Mouse (Mus musculus) thymus, postnatal 14 days (tissue): Measurements from ENCODE around the gene Nfix.

ENCODE experiments used
- DNase-seq: peaks from one replicate; pipeline ENCODE4 v3.0.0; 2021

Nfix gene

DNA sequence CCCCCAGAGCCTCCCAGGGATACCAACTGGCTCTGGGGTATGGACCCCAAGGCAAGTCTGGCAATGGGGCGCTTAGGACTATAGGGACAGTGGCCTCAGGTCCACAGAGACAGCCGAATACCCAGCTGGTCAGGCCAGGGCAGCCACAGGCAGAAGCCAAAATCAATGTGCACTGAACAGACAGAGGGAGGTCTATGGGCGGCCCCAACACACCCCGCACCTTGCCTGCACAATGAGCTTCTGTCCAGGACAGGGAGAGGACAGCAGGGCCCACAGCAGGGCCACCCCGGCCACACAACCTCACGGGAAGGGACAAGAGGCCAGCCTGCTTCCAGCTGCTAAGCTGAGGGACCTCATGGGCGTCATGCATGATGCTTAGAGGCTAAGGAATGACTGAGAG is 5.7 kb downstream of the Nfix start:
- DNase-seq, result no peak

DNA sequence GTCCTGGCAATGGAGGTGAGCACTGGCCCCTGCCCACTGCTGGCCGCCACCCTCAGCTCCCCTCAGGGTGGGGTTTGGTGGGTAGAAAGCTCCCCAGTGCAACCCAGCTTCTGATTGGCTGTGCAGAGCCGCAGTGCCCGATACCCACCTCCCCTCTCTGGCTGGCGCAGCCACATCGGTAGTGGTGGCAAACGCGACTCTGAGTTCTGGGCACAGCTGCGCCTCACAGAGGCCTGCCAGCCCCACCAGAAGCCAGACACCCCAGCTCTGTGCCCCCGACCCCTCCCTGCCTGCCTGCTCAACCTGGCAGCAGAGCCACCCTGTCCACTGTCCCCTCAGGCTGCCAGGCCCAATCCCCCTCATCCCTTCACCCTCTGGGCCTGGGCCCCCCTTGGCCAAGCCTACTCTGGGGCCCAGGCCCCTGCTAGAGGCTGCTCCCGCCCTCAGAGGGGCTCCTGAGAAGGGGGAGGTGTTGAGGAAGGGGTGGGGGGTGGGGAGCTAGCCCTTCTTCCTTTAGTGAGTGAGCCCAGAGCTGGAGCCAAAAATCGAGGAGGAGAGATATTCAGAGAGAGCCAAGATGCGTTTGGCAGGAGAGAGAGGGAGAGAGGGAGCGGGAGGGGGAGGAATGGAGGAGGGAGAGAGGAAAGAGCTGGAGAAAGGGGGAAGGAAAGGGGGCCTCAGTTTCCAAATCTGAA is 6.2 kb downstream of the Nfix start:
- DNase-seq, result no peak

DNA sequence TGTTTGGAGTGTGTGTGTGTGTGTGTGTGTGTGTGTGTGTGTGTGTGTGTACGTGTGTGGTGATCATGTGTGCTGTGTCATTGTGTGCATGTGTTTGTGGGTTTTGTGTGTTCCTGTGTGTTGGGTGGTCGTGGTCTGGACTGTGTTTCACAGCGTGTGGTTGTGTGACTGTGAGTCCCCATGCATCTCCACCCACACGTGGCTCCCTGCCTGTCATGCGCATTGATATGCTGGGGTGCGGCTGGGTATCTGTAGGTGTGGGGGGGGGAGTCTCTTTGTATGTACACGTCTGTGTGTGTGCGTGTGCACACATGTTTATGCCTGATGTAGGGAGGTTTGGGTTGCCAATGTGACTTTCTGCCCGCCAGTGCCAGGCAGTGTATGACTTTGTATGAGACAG is 7.0 kb downstream of the Nfix start:
- DNase-seq, result no peak

DNA sequence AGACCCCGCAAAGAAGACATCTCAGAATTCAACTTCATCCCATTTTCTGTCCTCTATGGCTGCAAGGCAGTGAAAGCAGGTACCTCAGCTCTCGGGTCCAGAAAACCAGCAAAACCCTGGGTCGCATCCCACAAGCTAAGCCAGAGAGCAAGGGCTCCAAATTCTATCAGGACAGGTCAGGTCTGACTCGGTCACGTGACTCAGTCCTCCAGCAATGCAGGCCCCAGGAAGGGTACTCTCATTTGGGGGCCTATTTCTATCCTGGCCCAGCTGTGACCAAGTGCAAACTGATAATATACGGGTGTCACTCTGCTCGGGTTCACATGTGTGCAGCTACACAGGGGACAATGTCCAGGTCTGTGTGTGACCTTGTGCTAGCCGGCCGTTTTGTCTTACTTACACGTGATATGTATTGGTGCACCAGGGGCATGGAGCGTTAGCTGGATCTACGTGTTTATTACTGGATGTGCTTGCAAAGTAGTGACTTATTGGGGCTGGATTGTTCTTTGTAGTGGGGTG is 7.7 kb downstream of the Nfix start:
- DNase-seq, result no peak

DNA sequence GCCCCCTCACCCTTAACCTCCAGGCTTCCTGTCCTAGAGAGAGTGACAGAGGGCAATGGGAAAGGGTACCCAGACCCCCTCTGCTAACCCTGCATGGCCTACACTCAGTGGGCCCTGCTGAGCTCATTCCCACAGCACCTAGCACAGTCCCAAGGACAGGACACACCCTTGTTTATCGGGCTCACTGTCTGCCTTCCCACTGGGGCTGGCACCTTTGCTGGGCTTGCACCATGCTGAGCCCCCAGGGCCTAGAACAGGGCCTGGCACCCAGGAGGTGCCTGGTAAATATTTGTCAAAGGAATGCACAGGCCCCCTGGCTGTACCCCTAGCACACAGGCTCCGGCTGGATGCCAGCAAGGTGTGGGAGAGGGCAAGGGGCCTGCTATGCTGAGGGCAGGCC is 9.6 kb downstream of the Nfix start:
- DNase-seq, result no peak

DNA sequence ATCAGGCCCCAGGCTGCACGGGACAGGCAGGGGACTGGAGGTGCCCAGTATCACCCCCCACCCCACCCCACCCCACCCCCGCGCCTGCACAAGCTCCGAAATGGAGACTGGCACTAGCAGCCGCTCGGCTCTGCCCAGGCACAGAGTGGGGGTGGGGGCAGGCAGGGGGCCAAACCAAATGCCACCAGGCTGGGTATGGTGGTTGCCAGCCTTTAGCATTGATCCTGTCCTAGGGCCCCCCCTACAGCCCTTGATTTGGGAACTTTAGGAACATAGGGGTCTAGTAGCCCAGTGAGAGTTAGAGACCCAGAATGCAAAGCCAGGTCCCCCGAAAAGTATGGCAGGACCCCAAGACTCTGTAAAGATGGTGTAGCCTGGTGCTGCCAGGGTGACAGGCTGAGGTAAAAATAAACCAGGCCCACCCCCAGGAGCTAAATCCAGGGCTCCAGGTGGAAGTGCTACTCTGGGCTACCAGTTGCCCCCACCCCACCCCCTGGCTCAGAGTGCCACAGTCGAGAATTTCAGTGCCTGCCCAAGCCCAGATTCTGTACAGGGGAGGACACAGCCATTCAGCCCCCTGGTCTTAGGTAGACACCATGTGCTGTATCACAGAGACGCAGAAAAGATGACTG is 10.2 kb downstream of the Nfix start:
- no peak for DNase-seq

DNA sequence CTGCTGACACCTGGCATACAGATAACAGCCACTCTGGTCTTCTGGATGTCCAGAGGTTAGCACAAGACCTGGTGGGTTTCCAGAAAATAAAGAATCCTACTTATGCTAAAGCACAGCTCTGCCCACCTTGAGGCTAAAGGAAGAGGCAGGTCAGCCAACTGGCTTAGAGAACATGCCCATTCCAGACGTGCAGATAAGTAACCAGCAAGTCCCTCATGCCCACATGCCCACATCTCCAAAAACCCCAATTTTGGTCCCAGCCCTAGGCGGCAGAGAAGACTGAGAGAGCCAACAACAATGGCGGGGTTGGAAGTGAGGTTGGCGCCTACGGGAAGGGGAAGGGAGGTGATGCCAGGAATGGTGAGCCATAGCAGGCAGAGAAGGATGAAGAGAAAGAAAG is 10.8 kb downstream of the Nfix start:
- DNase-seq, result no peak

DNA sequence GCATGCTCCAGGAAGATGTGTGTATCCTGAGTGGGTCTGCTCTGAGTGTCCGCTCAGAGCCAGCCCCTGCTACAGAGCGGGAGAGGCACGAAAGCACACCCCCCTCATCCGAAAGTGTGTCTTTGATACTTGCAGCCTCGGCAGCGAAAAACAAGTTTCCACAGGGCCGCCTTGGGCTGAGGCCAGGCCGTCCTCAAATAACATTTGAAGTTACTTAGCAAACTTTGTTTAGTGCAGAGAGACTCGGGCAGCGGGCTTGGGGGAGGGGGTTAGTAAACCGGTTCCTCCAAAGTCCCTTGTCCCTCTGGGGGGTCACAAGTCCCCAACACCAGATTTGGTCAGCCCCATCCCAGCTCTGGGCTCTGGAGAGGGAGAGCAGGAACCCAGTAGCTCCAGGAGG is 11.2 kb downstream of the Nfix start:
- DNase-seq, result no peak

DNA sequence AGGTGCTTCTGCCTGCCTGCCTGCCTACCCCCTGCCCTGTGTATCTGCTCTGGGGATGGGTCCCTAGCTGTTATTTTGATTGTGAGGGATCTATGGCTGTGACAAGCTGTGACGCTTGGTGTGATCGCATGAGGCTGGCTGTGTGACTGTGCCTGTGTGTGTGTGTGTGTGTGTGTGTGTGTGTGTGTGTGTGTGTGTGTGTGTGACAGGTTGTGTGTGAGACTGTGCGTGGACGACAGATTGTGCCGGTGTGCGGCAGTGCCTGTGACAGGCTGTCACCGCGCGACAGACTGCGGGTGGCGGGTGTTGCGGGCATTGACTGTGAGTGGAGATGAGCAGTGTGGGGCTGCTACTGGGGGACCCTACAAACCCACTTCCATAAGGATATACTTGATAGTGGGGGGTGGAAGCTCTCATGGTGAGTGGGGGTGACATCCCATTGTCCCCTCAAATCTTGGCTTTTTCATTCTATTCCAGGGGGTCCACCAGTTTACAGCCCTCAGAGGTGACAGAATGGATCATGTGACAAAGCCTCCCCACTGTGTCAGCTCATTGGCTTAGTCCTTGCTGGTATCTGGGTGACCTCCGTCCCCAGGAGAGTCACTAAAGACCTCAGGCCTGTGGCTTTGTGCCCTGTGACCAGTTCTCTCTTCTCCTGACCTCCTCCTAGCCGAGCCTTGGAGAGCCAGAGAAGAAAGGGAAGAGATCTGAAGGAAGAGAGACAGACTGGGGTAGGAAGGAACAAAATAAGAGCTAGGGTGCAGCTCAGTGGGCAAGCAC is 12.4 kb downstream of the Nfix start:
- DNase-seq, result no peak

DNA sequence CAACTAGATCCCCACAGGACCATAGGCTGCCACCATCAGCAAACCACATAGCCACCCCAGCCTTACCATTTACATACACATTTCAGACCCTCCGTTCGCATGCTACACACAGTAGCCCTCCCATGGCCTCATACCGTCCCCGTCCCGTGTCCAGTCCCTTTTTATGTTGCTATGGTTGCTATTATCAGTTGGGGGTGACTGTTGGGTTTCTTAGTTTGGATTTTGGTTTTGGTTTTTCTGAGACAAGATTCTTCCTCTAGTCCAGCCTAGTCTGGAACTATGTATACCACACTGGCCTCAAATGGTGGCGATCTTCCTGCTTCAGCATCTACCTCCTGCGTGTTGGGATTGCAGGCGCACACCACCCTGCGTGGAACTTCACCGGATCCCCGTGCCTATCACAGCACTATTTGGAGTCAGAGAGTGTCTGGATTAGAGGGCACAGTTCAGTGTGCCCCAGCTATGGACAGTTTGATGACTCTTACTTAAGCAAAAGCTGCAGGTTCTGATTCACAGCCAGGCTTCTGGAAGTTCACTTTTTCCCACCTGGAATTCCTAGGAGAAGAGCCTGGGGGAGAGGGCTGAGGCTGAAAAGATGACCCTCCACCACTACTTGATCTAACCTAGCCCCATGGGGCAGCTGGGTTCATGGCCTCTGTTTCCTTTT is 13.2 kb downstream of the Nfix start:
- no peak for DNase-seq

DNA sequence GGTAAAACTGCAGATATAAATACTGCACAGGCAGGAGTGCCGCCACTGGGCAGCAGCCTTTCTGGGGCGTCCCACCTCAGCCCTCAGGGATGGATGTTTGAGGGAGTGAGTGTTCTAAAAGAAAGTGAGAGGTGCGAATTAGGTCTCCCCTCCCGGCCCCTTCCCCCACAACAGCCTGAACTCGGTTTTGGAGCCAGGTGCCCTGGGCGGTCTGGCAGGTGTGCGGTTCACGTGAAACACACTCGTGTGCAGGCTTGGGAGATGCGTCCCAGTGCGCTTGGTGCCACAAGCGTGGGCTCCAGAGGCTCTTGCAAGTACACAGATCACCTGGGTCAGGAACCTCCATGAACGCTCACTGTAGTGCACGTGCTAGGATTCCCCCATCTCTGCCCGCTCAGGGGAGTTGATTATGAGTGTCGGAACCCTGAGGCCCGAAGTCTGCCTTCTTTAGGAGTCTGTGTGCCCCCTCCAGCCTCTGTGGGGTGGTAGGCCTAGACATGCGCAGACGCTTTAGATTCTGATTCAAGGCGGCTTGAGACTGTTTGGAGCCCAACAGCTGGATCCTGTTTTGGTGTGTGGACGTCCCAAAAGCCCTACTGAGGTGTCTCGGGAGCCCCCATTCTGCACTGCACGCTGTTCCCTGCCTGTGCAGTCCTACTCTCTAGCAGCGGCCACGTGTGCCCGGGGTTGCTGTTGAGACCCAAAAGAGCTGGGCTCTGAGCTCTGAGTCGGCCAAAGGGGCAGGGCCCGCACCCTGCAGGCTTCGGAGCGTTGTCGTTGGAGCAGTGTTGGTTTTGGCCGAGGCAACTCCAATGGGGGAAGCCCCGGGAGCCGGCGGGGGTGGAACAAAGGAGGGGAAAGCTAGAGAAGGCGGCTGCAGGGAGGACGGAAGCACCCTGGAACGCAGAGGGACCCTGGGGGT is 14.1 kb downstream of the Nfix start:
- DNase-seq, result no peak

DNA sequence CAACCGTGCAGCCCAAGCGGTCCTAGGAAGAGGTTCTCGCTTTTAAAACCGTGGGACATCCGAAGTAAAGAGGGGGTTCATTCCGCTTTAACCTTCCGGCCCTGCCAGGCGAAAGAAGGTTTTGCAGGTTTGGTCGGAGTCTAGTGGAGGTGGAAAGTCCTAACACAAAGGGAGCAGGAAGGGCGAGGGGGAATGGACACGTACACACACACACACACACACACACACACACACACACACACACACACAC is 14.7 kb downstream of the Nfix start:
- DNase-seq, result no peak

DNA sequence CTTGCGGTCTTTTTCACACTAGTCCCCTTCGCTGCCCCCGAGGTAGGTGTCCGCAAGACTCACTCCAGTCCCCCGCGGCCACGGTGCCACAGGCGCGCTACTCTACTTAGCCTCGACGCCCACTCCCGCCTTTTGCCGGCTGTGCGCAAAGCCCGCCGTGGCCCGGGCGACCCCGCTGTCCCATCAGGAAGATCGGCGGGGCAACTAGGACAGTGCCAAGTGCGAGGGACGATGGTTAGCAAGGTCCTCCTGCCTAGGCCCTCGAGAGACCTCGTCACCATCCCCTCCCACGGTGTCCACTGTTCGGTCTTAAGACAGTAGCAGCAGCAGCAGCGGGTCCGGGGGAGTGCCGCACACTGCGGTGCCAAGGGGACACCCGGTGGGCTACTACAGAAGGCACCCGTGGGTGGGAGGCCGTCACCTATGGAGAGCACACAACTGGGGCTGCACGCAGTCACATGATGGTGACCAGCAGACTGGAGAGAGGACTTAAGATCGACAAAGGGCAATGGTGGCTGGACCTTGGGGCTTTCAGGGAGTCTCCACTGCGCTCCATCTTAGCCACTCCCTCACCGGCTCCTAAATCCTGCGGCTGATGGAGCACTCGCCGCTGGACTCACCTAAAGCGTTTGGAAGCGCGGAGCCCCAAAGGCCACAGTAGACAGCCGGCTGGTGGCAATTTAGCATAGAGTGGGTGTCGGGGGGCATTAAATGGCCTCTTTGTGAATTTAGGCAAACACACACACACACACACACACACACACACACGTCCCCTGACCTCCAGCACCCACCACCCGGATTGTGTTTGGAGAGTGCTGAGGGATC is 15.3 kb downstream of the Nfix start:
- no peak for DNase-seq

DNA sequence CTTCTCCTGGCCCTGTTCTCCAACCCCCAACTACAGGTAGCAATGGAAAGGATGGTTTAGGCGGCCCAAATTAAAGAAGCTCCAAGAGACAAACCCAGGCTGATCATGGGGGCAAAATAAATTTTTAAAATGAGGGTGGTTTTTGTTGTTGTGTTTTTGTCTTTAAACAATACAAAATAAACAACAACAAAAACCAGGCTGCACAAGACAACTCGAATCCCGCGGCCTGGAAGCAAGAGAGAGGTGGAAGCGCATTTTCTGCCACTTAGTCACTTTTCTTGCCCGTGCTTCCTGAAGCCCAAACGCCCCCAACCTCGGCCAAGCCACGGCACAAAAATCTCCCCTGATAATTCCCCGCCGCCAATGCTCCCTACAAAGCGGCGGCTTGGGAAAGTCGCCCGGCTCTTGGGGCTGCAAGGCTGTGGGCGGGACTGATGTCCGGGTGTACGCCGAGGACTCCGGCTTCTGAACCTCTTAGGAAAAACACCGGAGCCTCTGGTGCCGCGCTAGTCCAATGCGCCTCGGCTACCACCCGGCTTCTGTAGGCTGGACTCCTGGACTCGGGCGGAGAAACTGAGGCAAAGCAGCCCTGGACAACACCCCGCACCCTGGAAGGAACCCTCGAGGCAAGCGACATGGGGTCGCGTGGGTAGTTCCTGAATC is 16.1 kb downstream of the Nfix start:
- DNase-seq, result no peak

DNA sequence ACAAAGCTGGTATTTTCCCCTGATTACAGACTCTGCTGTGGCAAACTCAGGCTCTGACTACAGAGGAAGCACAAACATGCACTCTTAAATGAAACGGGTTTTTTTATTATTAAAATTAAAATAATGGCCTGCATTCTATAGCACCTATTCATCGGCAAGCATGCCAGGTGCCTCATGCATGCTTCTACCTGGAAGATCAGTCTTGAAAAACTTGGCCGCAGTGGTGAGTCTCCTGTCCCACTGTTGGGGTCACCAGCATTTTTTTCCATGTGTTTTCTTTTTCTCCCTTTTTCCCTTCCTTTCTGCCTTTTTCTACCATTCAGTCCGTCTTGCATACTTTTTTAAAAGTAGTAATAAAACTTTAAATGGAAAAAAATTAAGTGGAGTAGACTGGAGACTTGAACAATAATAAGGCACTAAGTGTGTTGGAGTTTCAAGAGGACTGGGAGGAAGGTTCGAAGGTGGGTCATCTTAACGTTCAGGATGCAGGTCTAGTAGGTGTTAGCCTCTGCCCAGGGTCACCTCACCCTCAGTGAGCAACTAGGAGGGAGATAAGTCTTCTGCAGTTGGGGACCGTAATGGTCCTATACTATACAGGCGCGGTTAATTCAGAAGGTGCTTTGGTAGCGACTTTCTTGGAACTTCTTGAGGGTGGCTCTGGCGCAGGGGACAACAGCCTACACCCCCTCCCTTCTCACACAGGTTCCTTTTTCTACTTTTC is 16.8 kb downstream of the Nfix start:
- no peak for DNase-seq

DNA sequence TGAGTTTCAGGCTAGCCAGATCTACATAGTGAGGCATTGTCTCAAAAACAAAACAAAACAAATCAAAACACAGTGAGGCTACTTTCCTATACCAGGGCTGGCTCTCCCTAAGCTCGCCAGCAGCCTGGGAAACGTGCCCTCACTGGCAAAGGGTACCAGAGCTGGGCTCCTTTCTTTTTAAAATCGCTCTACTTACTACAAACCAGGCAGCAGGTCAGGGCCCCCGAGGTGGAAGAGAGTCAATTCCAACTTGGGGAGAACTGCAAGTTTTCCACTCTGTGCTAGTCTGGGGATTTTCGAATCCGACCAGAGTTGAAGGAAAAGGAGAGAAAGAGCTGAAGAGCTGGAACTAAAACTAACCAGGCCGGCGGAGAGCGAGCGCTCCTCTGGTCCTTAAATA is 17.5 kb downstream of the Nfix start:
- no peak for DNase-seq

DNA sequence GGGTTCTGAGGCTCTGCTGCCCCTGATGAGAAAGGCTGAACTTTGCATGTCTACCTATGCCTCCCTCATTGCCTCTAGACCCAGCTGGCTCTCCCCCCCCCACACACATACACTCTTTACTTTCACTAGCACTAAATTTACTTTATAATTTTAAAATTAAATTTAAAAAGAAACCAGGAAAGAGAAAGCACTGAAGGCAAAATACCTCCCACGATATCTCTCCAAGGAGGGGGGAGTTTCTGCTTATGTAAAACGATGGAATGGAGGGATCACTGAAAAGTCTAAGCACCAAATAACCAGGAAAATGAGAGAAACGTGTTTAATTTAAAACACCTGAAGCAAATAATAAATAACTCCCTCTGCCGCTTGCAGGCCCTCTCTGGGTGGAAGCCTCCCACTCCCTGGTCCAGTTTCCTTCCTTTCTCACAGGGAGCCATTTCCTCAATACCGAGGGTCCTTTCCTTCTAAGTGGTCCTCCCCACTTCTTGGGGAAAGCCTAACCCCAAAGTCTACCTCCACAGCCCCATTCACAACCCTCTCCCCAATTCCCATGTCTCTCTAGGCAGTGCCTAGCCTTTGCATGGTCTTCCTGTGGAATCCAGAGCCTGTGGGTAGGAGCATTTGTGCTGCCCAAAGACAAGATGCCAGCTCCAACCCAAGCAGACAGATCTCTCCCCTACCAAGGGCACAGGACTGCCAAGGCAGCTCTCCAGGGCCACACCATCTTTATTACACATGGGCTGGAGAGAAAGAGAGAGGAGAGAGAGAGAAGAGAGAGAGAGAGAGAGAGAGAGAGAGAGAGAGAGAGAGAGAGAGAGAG is 18.2 kb downstream of the Nfix start:
- DNase-seq, result no peak

DNA sequence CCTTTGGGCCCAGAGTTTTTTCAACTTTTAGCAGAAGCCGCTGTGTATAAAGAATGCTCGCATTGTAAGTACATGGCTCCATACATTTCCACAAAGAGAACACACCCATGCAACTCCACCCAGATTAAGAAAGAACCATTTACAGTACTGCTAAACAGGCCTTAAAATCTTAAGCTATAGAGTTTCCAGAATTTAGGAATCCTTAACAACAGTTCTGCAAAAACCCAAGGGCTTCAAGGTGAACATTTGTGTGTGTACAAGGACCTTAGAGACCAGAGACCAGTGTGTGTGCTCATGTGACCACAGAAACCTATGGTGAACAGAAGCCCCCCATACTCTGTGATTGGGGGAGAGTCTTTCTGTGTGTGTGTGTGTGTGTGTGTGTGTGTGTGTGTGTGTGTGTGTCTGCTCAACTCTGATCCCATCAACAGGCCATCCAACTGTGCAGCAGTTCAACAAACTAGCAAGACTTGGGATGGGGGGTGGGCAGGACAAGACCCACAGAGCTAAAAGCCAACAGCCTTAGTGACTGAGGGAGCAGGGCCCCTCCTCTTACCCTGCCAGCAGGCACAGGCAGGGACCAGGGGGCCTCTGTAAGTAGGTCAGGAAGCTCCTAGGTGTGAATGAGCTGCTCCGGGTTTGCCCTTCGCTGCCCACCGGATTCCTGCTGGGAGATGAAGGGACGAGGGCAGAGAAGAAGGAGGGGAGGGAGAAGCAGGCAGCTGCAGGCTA is 19.0 kb downstream of the Nfix start:
- no peak for DNase-seq

DNA sequence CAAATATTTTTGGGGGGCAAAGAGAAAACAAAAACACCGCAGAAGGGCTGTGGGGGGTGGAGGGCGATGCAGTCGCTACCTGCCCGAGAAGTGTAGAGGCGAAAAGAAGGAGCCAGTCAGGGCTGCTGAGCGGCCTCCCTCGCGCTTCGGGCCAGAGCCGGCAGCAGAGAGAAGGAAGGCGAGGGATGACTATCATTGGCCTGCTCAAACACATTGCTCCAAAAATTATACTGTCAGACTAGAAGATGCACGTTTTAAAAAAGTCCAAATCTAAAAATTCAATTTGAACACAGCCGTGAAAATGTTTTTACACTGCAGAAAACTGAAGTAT is 20.0 kb downstream of the Nfix start:
- DNase-seq, result no peak
